Mouse (Mus musculus) erythroid progenitor cell, adult 5-6 weeks (primary cell): ENCODE measurements around the gene Pla2g4b. TPM values are rescaled to one million over a fixed set of nuclear protein-coding genes. Genes with fewer than 3 reads are reported as not detected.

Experiments
- total RNA-seq, 2 experiments: library from RNA; stranded (forward) in 1 of 2; stranded (reverse) in 1 of 2; fragments of 150-400 nt in 1 of 2; fragments of 186-747, 209-891 nt in 1 of 2; gene quantifications; 2 replicates each; pipeline versions ENCODE4 v1.2.3 to v1.2.4; 2015 to 2017; ENCODE audit warnings: low replicate concordance in 2 of 2

Pla2g4b gene
- total RNA-seq, 2 experiments from 2014 or later: 2.9 TPM; not detected in 1

Other genes with a start within 250 kb of the Pla2g4b start
- gene Rpap1, start 245.9 kb upstream of the Pla2g4b start, total RNA-seq (2015; ENCODE audit: low replicate concordance): 0.42 and 2.2 TPM in 2 replicates
- gene Rpap1, start 245.9 kb upstream of the Pla2g4b start, total RNA-seq (2017; ENCODE audit: low replicate concordance): 2.8 and 3.2 TPM in 2 replicates
- not detected in 2 replicates for gene Tyro3, start 235.7 kb upstream of the Pla2g4b start, total RNA-seq (2015; ENCODE audit: low replicate concordance)
- not detected in 2 replicates for gene Tyro3, start 235.7 kb upstream of the Pla2g4b start, total RNA-seq (2017; ENCODE audit: low replicate concordance)
- gene Mga, start 136.2 kb upstream of the Pla2g4b start, total RNA-seq (2015; ENCODE audit: low replicate concordance): 8.3 and 10.5 TPM in 2 replicates
- 12.2 and 20.9 TPM in 2 replicates for gene Mga, start 136.2 kb upstream of the Pla2g4b start, total RNA-seq (2017; ENCODE audit: low replicate concordance)
- under 0.01 and 0.42 TPM in 2 replicates for gene Mapkbp1, start 60.7 kb upstream of the Pla2g4b start, total RNA-seq (2015; ENCODE audit: low replicate concordance)
- gene Mapkbp1, start 60.7 kb upstream of the Pla2g4b start, total RNA-seq (2017; ENCODE audit: low replicate concordance): 1.2 and 4.4 TPM in 2 replicates
- gene Jmjd7, start 5.9 kb upstream of the Pla2g4b start, total RNA-seq (2015; ENCODE audit: low replicate concordance): 1.4 TPM in 1 of 2 replicates, not detected in the other
- 0.64 TPM in 1 of 2 replicates, not detected in the other for gene Jmjd7, start 5.9 kb upstream of the Pla2g4b start, total RNA-seq (2017; ENCODE audit: low replicate concordance)
- not detected in 2 replicates for gene Gm28042, start 5.9 kb upstream of the Pla2g4b start, total RNA-seq (2015; ENCODE audit: low replicate concordance)
- not detected in 2 replicates for gene Gm28042, start 5.9 kb upstream of the Pla2g4b start, total RNA-seq (2017; ENCODE audit: low replicate concordance)
- gene Ehd4, start 121.2 kb downstream of the Pla2g4b start, total RNA-seq (2015; ENCODE audit: low replicate concordance): 10.8 and 12.6 TPM in 2 replicates
- 7.8 and 9.5 TPM in 2 replicates for gene Ehd4, start 121.2 kb downstream of the Pla2g4b start, total RNA-seq (2017; ENCODE audit: low replicate concordance)
- not detected in 2 replicates for gene Pla2g4e, start 211.9 kb downstream of the Pla2g4b start, total RNA-seq (2015; ENCODE audit: low replicate concordance)
- gene Pla2g4e, start 211.9 kb downstream of the Pla2g4b start, total RNA-seq (2017; ENCODE audit: low replicate concordance): not detected in 2 replicates